16 mouse cellular contexts compared by ENCODE assay signal in the genomic region with DNA sequence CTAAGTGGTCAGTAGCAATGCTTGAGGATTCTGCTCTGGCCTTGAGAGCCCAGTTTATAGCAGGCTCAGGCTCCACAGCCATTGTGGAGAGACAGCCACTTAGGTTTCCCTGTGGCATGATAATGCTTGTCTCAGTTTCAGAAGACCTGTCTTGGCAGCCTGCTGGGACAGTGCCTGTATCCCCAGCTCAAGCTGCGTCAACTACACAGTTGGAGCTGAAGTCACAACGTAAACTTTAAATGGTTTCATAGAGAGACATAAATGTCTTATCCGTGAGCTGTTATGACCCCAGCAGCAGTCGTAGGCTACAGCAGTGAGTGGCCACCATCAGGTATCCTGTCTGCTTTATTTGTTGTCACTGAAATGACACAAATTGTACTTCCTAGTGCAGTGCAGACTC.
"Had no signal": no experiment of that assay in that cellular context is flagged by ENCODE, and none has a peak within 500 bp of the region (broad histone marks: within the 10 kb centered on the region; RNA-seq: fewer than 3 reads in every experiment).

No protein-coding gene starts in this region.

- ATAC-seq: liver, postnatal 0 days; lung, postnatal 0 days; midbrain, embryonic 16.5 days had no signal

- H3K4me2 ChIP-seq: limb, embryonic 12.5 days; limb, embryonic 15.5 days; liver, embryonic 11.5 days; lung, embryonic 14.5 days had no signal

- DNase-seq: kidney, adult 9 months; kidney, postnatal 14 days; kidney, postnatal 4 days; left cerebral cortex, postnatal 4 days; liver, postnatal 0 days; lung, embryonic 14.5 days; thymus, adult 18-20 months; thymus, postnatal 36 days had no signal

- H3K4me3 ChIP-seq: limb, embryonic 12.5 days; limb, embryonic 15.5 days; myocyte had no signal

- H3K27me3 ChIP-seq: limb, embryonic 12.5 days; limb, embryonic 15.5 days had no signal

- H3K4me1 ChIP-seq: limb, embryonic 12.5 days; limb, embryonic 15.5 days had no signal

- H3K36me3 ChIP-seq: limb, embryonic 15.5 days had no signal

- H3K27ac ChIP-seq: limb, embryonic 12.5 days; limb, embryonic 15.5 days; liver, embryonic 14.5 days; macrophage had no signal

- H3K9me3 ChIP-seq: limb, embryonic 12.5 days; limb, embryonic 15.5 days had no signal

- H3K9ac ChIP-seq: limb, embryonic 12.5 days; limb, embryonic 15.5 days; liver, embryonic 14.5 days; liver, postnatal 0 days; lung, embryonic 14.5 days had no signal
